Mouse (Mus musculus) hindbrain, embryonic 15.5 days (tissue): ENCODE measurements around the gene Phactr1. TPM values are rescaled to one million over a fixed set of nuclear protein-coding genes. Genes with fewer than 3 reads are reported as not detected.

Experiments used
- ATAC-seq: fragments of 200-750 bp; cut with Nextera tagmentation; 2 replicates; pipeline ENCODE4 v1.8.0; 2017; ENCODE audit warnings: low read depth, moderate number of reproducible peaks, moderate TSS enrichment; ENCODE audit not compliant: low FRiP score
- H3K27ac ChIP-seq: fragments of 300-500 bp; sonication (generic); replicated peaks from 2 replicates; pipeline ENCODE4 v1.5.1; 2015; ENCODE audit warnings: mild to moderate bottlenecking, inconsistent platforms
- H3K27me3 ChIP-seq: fragments of 300-500 bp; sonication (generic); 2 replicates; pipeline ENCODE4 v1.6.1; 2015; ENCODE audit warnings: control low read depth, inconsistent platforms
- H3K36me3 ChIP-seq: fragments of 300-500 bp; sonication (generic); 2 replicates; pipeline ENCODE4 v1.6.1; 2015; ENCODE audit warnings: control low read depth, inconsistent platforms
- H3K4me1 ChIP-seq: fragments of 300-500 bp; sonication (generic); replicated peaks from 2 replicates; pipeline ENCODE4 v1.6.1; 2015; ENCODE audit warnings: control low read depth, inconsistent platforms
- H3K4me2 ChIP-seq: fragments of 300-500 bp; sonication (generic); 2 replicates; pipeline ENCODE4 v1.6.1; 2015; ENCODE audit warnings: moderate library complexity, mild to moderate bottlenecking, inconsistent platforms
- H3K4me3 ChIP-seq: fragments of 300-500 bp; sonication (generic); 2 replicates; pipeline ENCODE4 v1.5.1; 2015; ENCODE audit warnings: mild to moderate bottlenecking, inconsistent platforms
- H3K9ac ChIP-seq: fragments of 300-500 bp; sonication (generic); 2 replicates; pipeline ENCODE4 v1.6.1; 2015; ENCODE audit warnings: inconsistent platforms
- H3K9me3 ChIP-seq: fragments of 300-500 bp; sonication (generic); 2 replicates; pipeline ENCODE4 v1.6.1; 2016; ENCODE audit warnings: control low read depth, inconsistent platforms
- WGBS: fragments of 180-500 bp; shearing (Covaris S2); methylation state at CpG from one replicate; pipeline ENCODE4 v1.1.7; 2015; 5-methylcytosine and 5-hydroxymethylcytosine counted together
- polyA plus RNA-seq: library from polyadenylated mRNA; unstranded; fragments of >200 nt; fragmentation: Nextera tagmentation; extraction: Ambion mirVana; gene quantifications from 2 replicates; pipeline ENCODE4 v1.2.1, GENCODE M21; 2015

The Phactr1 gene
- polyA plus RNA-seq, 1 experiment from 2014 or later: 56.0 TPM

DNA sequence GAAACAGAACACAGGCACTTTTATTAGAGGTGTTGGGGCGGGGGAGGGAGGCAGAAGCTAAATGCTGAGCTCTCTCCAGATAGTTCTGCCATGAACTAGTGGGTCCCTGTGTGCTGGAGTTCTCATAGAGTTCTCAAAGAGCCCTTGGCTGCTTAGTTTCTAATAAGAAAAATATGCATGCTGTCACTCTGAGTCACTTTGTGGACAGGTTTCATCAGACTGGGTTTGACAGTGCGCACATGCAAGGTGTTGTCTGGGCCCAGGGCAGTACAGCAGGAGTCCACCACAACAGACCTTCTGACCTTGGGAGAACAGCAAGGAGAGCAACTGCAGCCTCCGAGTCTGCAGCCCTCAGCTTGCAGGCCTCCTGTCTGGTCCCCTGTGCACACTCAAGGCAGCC is 469.2 kb downstream of the Phactr1 start:
- Histone ChIP-seq H3K4me1 (no peaks in the 10 kb centered on the region), H3K9ac (no peak overlapping the region), H3K27ac (no peak overlapping the region), H3K27me3 (no peaks in the 10 kb centered on the region), H3K36me3 (peaks cover 10% of the 10 kb centered on the region; the same call in 1 of the 2 replicates), H3K4me3 (no peak overlapping the region), H3K4me2 (no peak overlapping the region), H3K9me3 (no peaks in the 10 kb centered on the region)
- 84% methylated on average over 3 of the region's 3 CpGs for WGBS
- ATAC-seq: no peak

- 85% methylated on average over 14 of the region's 14 CpGs for WGBS
- H3K4me2 ChIP-seq: no peak overlapping the region
- ATAC-seq: no peak
These were observed 471.6 kb downstream of the Phactr1 start for GRCm38 (mm10) chr13:43152005-43152520.

GRCm38 (mm10) chr13:43157370-43157769 is 476.9 kb downstream of the Phactr1 start:
- ATAC-seq: no peak
- 60% methylated on average over 5 of the region's 5 CpGs for WGBS
- H3K36me3 ChIP-seq: peaks cover 7% of the 10 kb centered on the region
- H3K9ac ChIP-seq: no peak overlapping the region
- no peaks in the 10 kb centered on the region for H3K9me3 ChIP-seq
- H3K4me1 ChIP-seq: no peaks in the 10 kb centered on the region; the same call in 1 of the 2 replicates
- no peak overlapping the region for H3K4me2 ChIP-seq
- no peak overlapping the region for H3K4me3 ChIP-seq
- H3K27ac ChIP-seq: no peak overlapping the region
- H3K27me3 ChIP-seq: no peaks in the 10 kb centered on the region

More at GRCm38 (mm10) chr13:43152005-43152520, 471.6 kb downstream of the Phactr1 start:
- Histone ChIP-seq H3K9ac (no peak overlapping the region), H3K4me1 (no peaks in the 10 kb centered on the region), H3K36me3 (peaks cover 13% of the 10 kb centered on the region; the same call in 1 of the 2 replicates), H3K27ac (no peak overlapping the region), H3K4me3 (no peak overlapping the region), H3K27me3 (no peaks in the 10 kb centered on the region), H3K9me3 (no peaks in the 10 kb centered on the region)

DNA sequence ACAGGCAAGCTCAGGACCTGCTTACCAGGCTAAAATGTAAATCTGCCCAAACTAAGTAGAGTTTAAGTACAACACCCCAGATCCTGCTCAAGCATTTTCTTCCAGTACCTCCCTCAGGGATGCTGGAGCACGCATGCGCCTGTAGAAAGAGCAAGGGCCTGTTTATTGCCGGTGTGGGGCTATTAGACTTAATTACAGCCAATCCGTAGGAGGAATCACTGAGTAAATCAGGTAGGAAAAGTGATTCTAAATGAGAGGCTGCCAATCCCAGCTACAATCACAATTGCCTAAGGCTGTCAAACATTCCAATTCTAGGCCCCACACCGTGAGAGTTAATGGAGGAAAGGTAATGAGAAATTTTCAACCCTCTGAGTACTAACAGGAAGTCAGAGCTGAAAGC is 477.9 kb downstream of the Phactr1 start:
- Histone ChIP-seq H3K36me3 (peaks cover 6% of the 10 kb centered on the region), H3K4me3 (no peak overlapping the region), H3K9me3 (no peaks in the 10 kb centered on the region), H3K27ac (peak overlapping the region; percentile 34; the same call in 1 of the 2 replicates), H3K27me3 (no peaks in the 10 kb centered on the region), H3K4me2 (no peak overlapping the region), H3K9ac (no peak overlapping the region), H3K4me1 (no peaks in the 10 kb centered on the region; the same call in 1 of the 2 replicates)
- peak; percentile 35; the same call in 1 of the 2 replicates for ATAC-seq
- WGBS: 63% methylated on average over 5 of the region's 5 CpGs

DNA sequence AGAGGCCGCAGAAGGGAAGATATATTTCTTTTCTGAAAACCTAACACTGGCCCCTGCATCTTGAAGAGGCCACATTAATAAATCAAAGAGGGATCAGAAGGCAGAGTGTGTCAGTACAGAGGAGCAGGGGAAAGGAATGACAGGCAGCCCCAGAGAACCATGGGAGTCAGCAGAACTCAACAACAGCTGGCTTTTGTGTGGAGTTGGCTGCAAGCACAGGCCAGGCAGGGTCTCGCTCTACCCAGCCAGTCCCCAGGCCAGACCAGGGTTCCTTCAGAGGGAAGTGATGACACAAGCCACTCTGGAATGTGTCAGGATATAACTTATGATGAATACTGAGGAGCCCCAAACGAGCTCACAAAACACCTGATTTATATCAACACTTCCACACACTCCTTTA is 479.0 kb downstream of the Phactr1 start:
- WGBS: 69% methylated on average over 3 of the region's 3 CpGs
- ATAC-seq: no peak

GRCm38 (mm10) chr13:43167721-43168120 is 487.3 kb downstream of the Phactr1 start:
- Histone ChIP-seq H3K4me1 (peaks cover 7% of the 10 kb centered on the region), H3K27me3 (no peaks in the 10 kb centered on the region), H3K4me3 (no peak overlapping the region), H3K9me3 (no peaks in the 10 kb centered on the region), H3K36me3 (peaks cover 21% of the 10 kb centered on the region), H3K27ac (no peak overlapping the region), H3K9ac (no peak overlapping the region), H3K4me2 (no peak overlapping the region)
- ATAC-seq: no peak
- 70% methylated on average over 9 of the region's 9 CpGs for WGBS

More for the DNA sequence above, 479.0 kb downstream of the Phactr1 start:
- Histone ChIP-seq H3K27ac (no peak overlapping the region), H3K9ac (no peak overlapping the region), H3K9me3 (no peaks in the 10 kb centered on the region), H3K4me3 (no peak overlapping the region), H3K4me1 (no peaks in the 10 kb centered on the region; the same call in 1 of the 2 replicates), H3K36me3 (peaks cover 15% of the 10 kb centered on the region), H3K27me3 (no peaks in the 10 kb centered on the region), H3K4me2 (no peak overlapping the region)

- peak; percentile 95 for ATAC-seq
- H3K36me3 ChIP-seq: no peaks in the 10 kb centered on the region
- peak within 1 kb of the TSS; percentile 78 for H3K9ac ChIP-seq
- H3K27me3 ChIP-seq: no peaks in the 10 kb centered on the region
- peak within 1 kb of the TSS; percentile 66 for H3K4me2 ChIP-seq
- peak within 1 kb of the TSS; percentile 87 for H3K27ac ChIP-seq
- peaks cover 7% of the 10 kb centered on the region for H3K4me1 ChIP-seq
- no peaks in the 10 kb centered on the region for H3K9me3 ChIP-seq
- H3K4me3 ChIP-seq: peak within 1 kb of the TSS; percentile 69
- 1% methylated on average over 48 of the region's 48 CpGs for WGBS
These were observed 490.7 kb downstream of the Phactr1 start, which contains the start of gene Tbc1d7 for GRCm38 (mm10) chr13:43171020-43171710. Tbc1d7 (minus strand) TSS chr13:43171501.

GRCm38 (mm10) chr13:43172036-43172713 is 491.8 kb downstream of the Phactr1 start:
- Histone ChIP-seq H3K27ac (peak overlapping the region; percentile 83; the same call in 1 of the 2 replicates), H3K36me3 (no peaks in the 10 kb centered on the region), H3K9me3 (no peaks in the 10 kb centered on the region), H3K4me2 (peak overlapping the region; percentile 66), H3K9ac (peak overlapping the region; percentile 59; the same call in 1 of the 2 replicates), H3K4me1 (peaks cover 7% of the 10 kb centered on the region), H3K4me3 (peak overlapping the region; percentile 69), H3K27me3 (no peaks in the 10 kb centered on the region)
- WGBS: 37% methylated on average over 14 of the region's 14 CpGs
- no peak for ATAC-seq

DNA sequence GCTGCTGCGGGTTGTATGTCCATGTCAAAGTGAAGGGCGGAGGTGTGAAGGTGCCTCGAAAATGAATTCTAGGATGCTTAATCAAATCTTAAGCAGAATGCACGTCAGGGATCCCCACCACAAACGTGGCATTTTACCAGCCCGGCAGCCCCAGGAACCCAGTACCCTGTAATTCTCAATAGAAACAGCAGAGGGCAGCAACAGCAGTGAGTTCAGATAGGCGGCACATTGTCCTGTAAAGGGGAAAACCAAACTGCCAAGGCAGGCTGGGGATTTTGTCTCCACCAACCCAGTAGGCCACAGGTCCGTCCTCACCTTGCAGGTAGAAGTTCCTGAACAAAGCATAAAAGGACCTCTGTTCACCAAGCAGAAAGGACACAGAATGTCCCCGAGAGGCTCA is 492.8 kb downstream of the Phactr1 start:
- Histone ChIP-seq H3K36me3 (no peaks in the 10 kb centered on the region), H3K27ac (no peak overlapping the region), H3K4me2 (no peak overlapping the region)

DNA sequence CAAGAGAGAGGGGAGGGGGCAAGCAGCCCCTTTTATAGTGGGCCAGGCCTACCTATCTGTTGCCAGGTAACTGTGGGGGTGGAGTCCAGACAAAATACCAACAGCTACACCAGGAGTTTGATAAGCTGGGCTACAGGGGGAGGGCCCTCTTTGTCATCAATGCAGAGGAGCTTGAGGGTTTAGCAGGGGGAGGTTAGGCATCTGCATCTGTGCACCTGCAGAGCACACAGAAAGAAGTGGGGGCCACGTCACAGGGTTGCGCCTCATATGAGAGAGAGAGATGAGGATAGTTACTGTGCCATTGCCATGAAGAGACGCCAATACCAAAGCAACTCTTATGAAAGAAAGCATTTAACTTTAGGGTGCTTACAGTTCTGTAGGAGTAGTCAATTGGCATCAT is 496.3 kb downstream of the Phactr1 start:
- H3K4me2 ChIP-seq: no peak overlapping the region
- no peak for ATAC-seq
- no peak overlapping the region for H3K27ac ChIP-seq
- H3K9me3 ChIP-seq: no peaks in the 10 kb centered on the region
- H3K27me3 ChIP-seq: no peaks in the 10 kb centered on the region
- 94% methylated on average over 3 of the region's 3 CpGs for WGBS
- H3K9ac ChIP-seq: no peak overlapping the region
- no peak overlapping the region for H3K4me3 ChIP-seq
- H3K4me1 ChIP-seq: peaks cover 7% of the 10 kb centered on the region
- no peaks in the 10 kb centered on the region for H3K36me3 ChIP-seq

More for the DNA sequence above, 492.8 kb downstream of the Phactr1 start:
- 14% methylated on average over 9 of the region's 9 CpGs for WGBS
- no peak overlapping the region for H3K4me3 ChIP-seq
- no peak for ATAC-seq
- H3K4me1 ChIP-seq: peaks cover 7% of the 10 kb centered on the region
- H3K9ac ChIP-seq: no peak overlapping the region
- H3K9me3 ChIP-seq: no peaks in the 10 kb centered on the region
- H3K27me3 ChIP-seq: no peaks in the 10 kb centered on the region

- H3K36me3 ChIP-seq: no peaks in the 10 kb centered on the region
- H3K9ac ChIP-seq: no peak overlapping the region
- no peak for ATAC-seq
- peaks cover 3% of the 10 kb centered on the region for H3K4me1 ChIP-seq
- H3K27me3 ChIP-seq: no peaks in the 10 kb centered on the region
- no peak overlapping the region for H3K27ac ChIP-seq
- H3K4me2 ChIP-seq: no peak overlapping the region
- 90% methylated on average over 7 of the region's 7 CpGs for WGBS
- no peaks in the 10 kb centered on the region for H3K9me3 ChIP-seq
- H3K4me3 ChIP-seq: no peak overlapping the region
These were observed 496.9 kb downstream of the Phactr1 start for GRCm38 (mm10) chr13:43177317-43177716.

GRCm38 (mm10) chr13:43181104-43181503 is 500.7 kb downstream of the Phactr1 start:
- H3K36me3 ChIP-seq: no peaks in the 10 kb centered on the region
- H3K4me2 ChIP-seq: no peak overlapping the region
- H3K27ac ChIP-seq: no peak overlapping the region
- H3K9ac ChIP-seq: no peak overlapping the region
- no peak for ATAC-seq
- no peak overlapping the region for H3K4me3 ChIP-seq
- H3K9me3 ChIP-seq: no peaks in the 10 kb centered on the region
- 66% methylated on average over 7 of the region's 7 CpGs for whole genome bisulfite sequencing
- H3K27me3 ChIP-seq: no peaks in the 10 kb centered on the region
- peaks cover 14% of the 10 kb centered on the region for H3K4me1 ChIP-seq
